Comparison of ENCODE assay signal across 34 mouse cellular contexts in the genomic region with DNA sequence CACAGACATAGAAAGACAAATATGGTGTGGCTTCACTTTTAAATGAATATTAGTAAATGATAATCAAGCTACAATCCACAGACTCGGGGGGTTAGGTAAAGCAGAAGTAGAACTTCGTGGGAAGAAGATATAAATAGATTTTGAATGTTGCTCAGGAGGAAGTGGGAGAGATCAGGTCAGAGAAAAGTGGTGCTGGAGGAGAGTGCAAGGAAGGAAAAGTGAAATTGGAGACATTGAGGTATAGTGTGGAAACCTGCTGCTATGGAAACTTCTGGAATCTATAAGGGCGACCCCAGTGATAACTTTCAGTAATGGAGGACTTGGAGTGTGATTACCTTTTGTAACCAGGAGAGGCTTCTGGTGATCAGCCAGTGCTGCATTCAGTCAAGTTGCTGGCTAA.
"Had no signal": no experiment of that assay in that cellular context is flagged by ENCODE, and none has a peak within 500 bp of the region (broad histone marks: within the 10 kb centered on the region; RNA-seq: fewer than 3 reads in every experiment).

No protein-coding gene starts in this region.

- H3K9ac ChIP-seq: heart, embryonic 12.5 days; heart, embryonic 13.5 days; heart, embryonic 15.5 days; hindbrain, embryonic 12.5 days; hindbrain, embryonic 13.5 days; hindbrain, embryonic 14.5 days; hindbrain, embryonic 15.5 days; intestine, embryonic 15.5 days; kidney, embryonic 15.5 days had no signal

- H3K4me3 ChIP-seq: heart, embryonic 10.5 days; heart, embryonic 12.5 days; heart, embryonic 13.5 days; heart, embryonic 15.5 days; hindbrain, embryonic 10.5 days; hindbrain, embryonic 12.5 days; hindbrain, embryonic 13.5 days; hindbrain, embryonic 15.5 days; intestine, embryonic 15.5 days; kidney, embryonic 15.5 days; layer of hippocampus, adult 2 months had no signal

- H3K36me3 ChIP-seq: heart, embryonic 10.5 days; heart, embryonic 12.5 days; heart, embryonic 13.5 days; heart, embryonic 15.5 days; hindbrain, embryonic 10.5 days; hindbrain, embryonic 12.5 days; hindbrain, embryonic 13.5 days; hindbrain, embryonic 15.5 days; intestine, embryonic 15.5 days; kidney, embryonic 15.5 days had no signal

- H3K9me3 ChIP-seq: heart, embryonic 10.5 days; heart, embryonic 12.5 days; heart, embryonic 13.5 days; heart, embryonic 15.5 days; hindbrain, embryonic 10.5 days; hindbrain, embryonic 12.5 days; hindbrain, embryonic 13.5 days; hindbrain, embryonic 15.5 days; intestine, embryonic 15.5 days; kidney, embryonic 15.5 days had no signal

- H3K4me2 ChIP-seq: heart, embryonic 11.5 days; heart, embryonic 12.5 days; heart, embryonic 13.5 days; heart, embryonic 15.5 days; hindbrain, embryonic 12.5 days; hindbrain, embryonic 13.5 days; hindbrain, embryonic 14.5 days; hindbrain, embryonic 15.5 days; intestine, embryonic 15.5 days; kidney, embryonic 15.5 days had no signal

- H3K27me3 ChIP-seq: heart, embryonic 12.5 days; heart, embryonic 13.5 days; heart, embryonic 15.5 days; hindbrain, embryonic 12.5 days; hindbrain, embryonic 13.5 days; hindbrain, embryonic 15.5 days; intestine, embryonic 15.5 days; kidney, embryonic 15.5 days had no signal

- H3K4me1 ChIP-seq: heart, embryonic 10.5 days; heart, embryonic 12.5 days; heart, embryonic 13.5 days; heart, embryonic 15.5 days; hindbrain, embryonic 10.5 days; hindbrain, embryonic 12.5 days; hindbrain, embryonic 13.5 days; hindbrain, embryonic 15.5 days; intestine, embryonic 15.5 days; kidney, embryonic 15.5 days had no signal

- ATAC-seq: hindbrain, embryonic 16.5 days; hindbrain, postnatal 0 days; inflammation-experienced regulatory T-cells, adult 6 months; intestine, embryonic 15.5 days; intestine, embryonic 16.5 days; intestine, postnatal 0 days had no signal

- H3K27ac ChIP-seq: heart, embryonic 10.5 days; heart, embryonic 13.5 days; heart, embryonic 15.5 days; hindbrain, embryonic 10.5 days; hindbrain, embryonic 12.5 days; hindbrain, embryonic 13.5 days; hindbrain, embryonic 14.5 days; hindbrain, embryonic 15.5 days; hindbrain, postnatal 0 days; intestine, embryonic 15.5 days; kidney, embryonic 15.5 days; kidney, postnatal 0 days; layer of hippocampus, adult 2 months had no signal

- DNase-seq: heart, postnatal 10 days; heart, postnatal 14 days; heart, postnatal 36 days; heart, postnatal 4 days; kidney, adult 11 months; kidney, adult 18-20 months; kidney, adult 8-10 months; kidney, adult 9 months; kidney, postnatal 10 days; kidney, postnatal 14 days; kidney, postnatal 25 days; kidney, postnatal 36 days; kidney, postnatal 4 days; layer of hippocampus, adult 9-11 months; layer of hippocampus, postnatal 36 days had no signal
